Mouse (Mus musculus) neural tube, embryonic 11.5 days (tissue): ENCODE measurements around the gene Cyp2j6. TPM values are rescaled to one million over a fixed set of nuclear protein-coding genes. Genes with fewer than 3 reads are reported as not detected.
A peak's percentile ranks its signal among the peaks of the same experiment; 100 is the strongest.
"Not testable (repeated sequence)": the region's sequence is repeated elsewhere in the genome, so short reads cannot be mapped to it uniquely, and the experiment has no call there.

ENCODE experiments used
- ATAC-seq: fragments of 200-750 bp; cut with Nextera tagmentation; 2 replicates; pipeline ENCODE4 v1.8.0; 2017; ENCODE audit warnings: moderate number of reproducible peaks, mild to moderate bottlenecking, moderate TSS enrichment, moderate library complexity; ENCODE audit not compliant: insufficient read depth, low FRiP score, low TSS enrichment
- DNase-seq: peaks from one replicate; pipeline ENCODE4 v3.0.0-alpha.2; 2015; ENCODE audit warnings: low spot score
- H3K27ac ChIP-seq: fragments of 300-500 bp; sonication (generic); 2 replicates; pipeline ENCODE4 v1.5.1; 2014; ENCODE audit warnings: low read depth, mild to moderate bottlenecking, low read length
- H3K27me3 ChIP-seq: fragments of 300-500 bp; sonication (generic); 2 replicates; pipeline ENCODE4 v1.6.1; 2014; ENCODE audit warnings: mild to moderate bottlenecking, low read length, mixed read lengths; ENCODE audit not compliant: control insufficient read depth, insufficient read depth
- H3K36me3 ChIP-seq: fragments of 300-500 bp; sonication (generic); 2 replicates; pipeline ENCODE4 v1.6.1; 2014; ENCODE audit warnings: mild to moderate bottlenecking, low read length, moderate library complexity, mixed read lengths; ENCODE audit not compliant: control insufficient read depth, insufficient read depth
- H3K4me1 ChIP-seq: fragments of 300-500 bp; sonication (generic); 2 replicates; pipeline ENCODE4 v1.6.1; 2014; ENCODE audit warnings: low read length, mixed read lengths; ENCODE audit not compliant: control insufficient read depth, insufficient read depth
- H3K4me2 ChIP-seq: fragments of 300-500 bp; sonication (generic); 2 replicates; pipeline ENCODE4 v1.6.1; 2014; ENCODE audit warnings: low read depth, mild to moderate bottlenecking, moderate library complexity
- H3K4me3 ChIP-seq: fragments of 300-500 bp; sonication (generic); 2 replicates; pipeline ENCODE4 v1.5.1; 2014; ENCODE audit warnings: low read depth, low read length
- H3K9ac ChIP-seq: fragments of 300-500 bp; sonication (generic); 2 replicates; pipeline ENCODE4 v1.6.1; 2014; ENCODE audit warnings: mild to moderate bottlenecking, low read length
- H3K9me3 ChIP-seq: fragments of 300-500 bp; sonication (generic); 2 replicates; pipeline ENCODE4 v1.6.1; 2016; ENCODE audit warnings: low read length; ENCODE audit not compliant: control insufficient read depth
- WGBS: fragments of 180-500 bp; shearing (Covaris S2); extraction: QIAGEN DNeasy Blood & Tissue Kit; methylation state at CpG from one replicate; pipeline ENCODE4 v1.1.7; 2014; 5-methylcytosine and 5-hydroxymethylcytosine counted together
- polyA plus RNA-seq: library from polyadenylated mRNA; unstranded; fragments of >200 nt; fragmentation: Nextera tagmentation; extraction: Ambion mirVana; gene quantifications from 2 replicates; pipeline ENCODE4 v1.2.1, GENCODE M21; 2014

Gene Cyp2j6
- polyA plus RNA-seq: 4.9 and 5.3 TPM in 2 replicates

- peak; percentile 54 for DNase-seq
- H3K9ac ChIP-seq: peak within 1 kb of the TSS; percentile 77
- H3K36me3 ChIP-seq: no peaks in the 10 kb centered on the region
- no peaks in the 10 kb centered on the region for H3K9me3 ChIP-seq
- peak within 1 kb of the TSS; percentile 44 for H3K4me3 ChIP-seq
- no peaks in the 10 kb centered on the region for H3K4me1 ChIP-seq
- H3K27me3 ChIP-seq: no peaks in the 10 kb centered on the region
- ATAC-seq: peak; percentile 81
- H3K4me2 ChIP-seq: peak within 1 kb of the TSS; percentile 65
- H3K27ac ChIP-seq: no peak within 1 kb of the TSS
- whole genome bisulfite sequencing: 5% methylated on average over 16 of the region's 16 CpGs
Observed at GRCm38 (mm10) chr4:96553133-96553819, at the start of gene Cyp2j6. Gene Cyp2j6, minus strand, starts transcription at chr4:96553661.

DNA sequence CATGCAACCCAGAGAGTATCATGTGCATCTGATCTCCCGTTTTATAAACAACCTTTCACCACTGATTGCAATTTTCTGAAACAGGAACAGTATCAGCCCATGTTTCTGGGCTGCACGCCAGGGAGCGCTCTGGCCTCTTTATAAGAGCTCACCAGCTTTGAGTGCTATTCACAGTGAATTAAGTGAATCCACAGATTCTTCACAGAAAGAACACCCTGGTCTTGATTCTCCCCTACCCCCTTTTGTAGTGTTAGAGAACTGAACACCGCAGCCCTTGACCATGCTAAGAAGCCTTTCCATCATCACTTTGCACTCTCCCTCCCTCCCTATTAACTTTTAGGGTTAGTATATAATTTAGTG is 38.3 kb upstream of the Cyp2j6 start:
- Histone ChIP-seq H3K4me3 (no peak overlapping the region), H3K4me1 (no peaks in the 10 kb centered on the region), H3K27ac (no peak overlapping the region), H3K27me3 (no peaks in the 10 kb centered on the region), H3K9me3 (no peaks in the 10 kb centered on the region), H3K36me3 (no peaks in the 10 kb centered on the region), H3K9ac (no peak overlapping the region), H3K4me2 (no peak overlapping the region; the same call in 1 of the 2 replicates)
- ATAC-seq (peak; percentile 17; the same call in 1 of the 2 replicates), DNase-seq (peak; percentile 12)
- 52% methylated on average over 4 of the region's 4 CpGs for WGBS

DNA sequence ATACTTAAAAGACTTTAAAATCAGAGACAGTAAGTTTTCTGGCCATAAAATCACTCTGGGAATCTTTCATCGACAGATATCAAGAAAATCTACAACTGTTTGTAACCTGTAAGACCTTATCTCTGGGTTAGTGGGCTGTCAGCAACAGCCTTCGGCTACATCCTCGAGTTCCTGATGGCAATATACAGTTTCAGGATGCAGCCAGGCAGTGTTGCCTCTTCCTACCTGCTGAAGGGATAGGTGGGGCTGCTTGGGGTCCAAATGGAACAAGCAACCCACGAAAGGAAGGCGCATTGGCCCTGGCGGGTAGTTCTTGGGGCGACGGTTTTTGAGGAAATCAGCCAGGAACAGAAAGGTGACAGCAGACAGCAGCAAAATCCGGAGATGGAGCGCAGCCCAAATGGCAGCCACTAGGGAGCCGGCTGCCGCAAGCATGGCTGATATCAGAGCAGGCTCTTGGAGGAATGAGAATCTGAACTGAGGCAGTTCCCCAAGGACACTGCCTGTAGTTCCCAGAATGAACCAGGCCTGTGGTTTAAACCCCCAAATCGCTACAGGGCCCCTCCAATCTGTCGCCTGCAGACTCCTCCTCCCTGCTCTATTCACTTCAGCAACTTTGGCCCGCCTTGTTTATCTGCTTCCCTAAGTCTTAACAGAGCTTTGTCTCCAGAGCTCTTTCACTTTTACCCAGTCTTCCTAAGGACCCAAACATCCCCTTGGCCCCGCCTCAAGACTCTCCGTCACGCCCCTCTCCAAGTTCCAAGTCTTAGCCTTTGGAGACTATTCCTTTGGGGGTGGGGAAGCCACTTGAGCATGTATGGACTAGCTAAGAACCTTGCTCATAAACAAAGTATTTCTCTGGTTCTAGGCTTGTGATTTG is 37.7 kb upstream of the Cyp2j6 start, which contains the start of gene Cyp2j9:
Cyp2j9 (minus strand) TSS at position 668 of the 880 bp plus-strand sequence.
- Histone ChIP-seq H3K4me2 (peak within 1 kb of the TSS; percentile 45), H3K36me3 (no peaks in the 10 kb centered on the region), H3K9ac (peak within 1 kb of the TSS; percentile 29; the same call in 1 of the 2 replicates), H3K27ac (no peak within 1 kb of the TSS), H3K4me3 (peak within 1 kb of the TSS; percentile 19; the same call in 1 of the 2 replicates), H3K4me1 (no peaks in the 10 kb centered on the region), H3K9me3 (no peaks in the 10 kb centered on the region), H3K27me3 (no peaks in the 10 kb centered on the region)
- DNase-seq (peak; percentile 37), ATAC-seq (peak; percentile 58; the same call in 1 of the 2 replicates)
- whole genome bisulfite sequencing: 12% methylated on average over 18 of the region's 18 CpGs

DNA sequence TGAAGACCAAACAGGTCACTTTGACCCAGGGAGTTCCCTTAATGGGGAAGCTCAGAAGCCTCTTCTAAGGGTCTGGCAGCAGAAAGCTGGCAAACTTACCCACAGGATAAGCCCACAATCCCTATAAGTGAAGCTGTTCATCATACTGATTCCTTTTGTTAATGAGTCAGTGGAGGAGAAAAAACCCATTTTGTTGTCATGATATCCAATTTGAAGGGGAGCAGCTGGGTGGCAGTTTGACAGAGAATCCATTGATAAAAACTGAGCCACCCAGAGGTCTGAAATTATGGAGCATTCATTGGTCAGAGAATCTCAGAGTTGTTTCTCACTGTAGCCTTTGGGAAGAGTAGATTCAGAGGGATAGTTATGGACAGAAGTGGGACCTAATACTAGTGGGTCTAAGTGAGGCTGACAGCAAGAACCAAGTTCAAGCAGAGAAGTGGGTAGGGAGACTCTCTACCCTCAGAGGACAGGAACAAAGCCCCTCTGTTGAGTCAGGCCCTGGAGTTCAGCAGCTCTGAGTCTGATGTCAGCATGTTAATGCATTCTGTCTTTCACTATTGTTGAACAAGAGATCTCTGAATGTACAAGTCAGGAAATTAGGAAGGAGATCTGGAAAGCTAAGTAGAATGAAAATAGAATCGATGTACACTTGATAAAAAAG is 28.1 kb upstream of the Cyp2j6 start:
- ATAC-seq: no peak

GRCm38 (mm10) chr4:96580351-96580750 is 26.9 kb upstream of the Cyp2j6 start:
- H3K4me2 ChIP-seq, H3K9me3 ChIP-seq: not testable (repeated sequence)
- WGBS: 60% methylated on average over 6 of the region's 6 CpGs

More for the DNA sequence above, 28.1 kb upstream of the Cyp2j6 start:
- Histone ChIP-seq H3K4me1 (no peaks in the 10 kb centered on the region), H3K27me3 (no peaks in the 10 kb centered on the region), H3K27ac (no peak overlapping the region), H3K4me2 (no peak overlapping the region), H3K36me3 (no peaks in the 10 kb centered on the region), H3K9me3 (no peaks in the 10 kb centered on the region), H3K4me3 (no peak overlapping the region), H3K9ac (no peak overlapping the region)
- no peak for DNase-seq
- WGBS: 78% methylated on average over 1 of the region's 1 CpGs

GRCm38 (mm10) chr4:96569442-96569841 is 16.0 kb upstream of the Cyp2j6 start:
- no peaks in the 10 kb centered on the region for H3K36me3 ChIP-seq
- 72% methylated on average over 3 of the region's 3 CpGs for WGBS
- H3K4me1 ChIP-seq: no peaks in the 10 kb centered on the region
- H3K4me3 ChIP-seq: no peak overlapping the region
- DNase-seq (no peak), ATAC-seq (no peak)
- H3K27me3 ChIP-seq: no peaks in the 10 kb centered on the region
- H3K9me3 ChIP-seq: no peaks in the 10 kb centered on the region
- no peak overlapping the region for H3K27ac ChIP-seq
- H3K4me2 ChIP-seq: no peak overlapping the region
- no peak overlapping the region for H3K9ac ChIP-seq

More at GRCm38 (mm10) chr4:96580351-96580750, 26.9 kb upstream of the Cyp2j6 start:
- not testable (repeated sequence) for ATAC-seq, H3K27me3 ChIP-seq, H3K4me3 ChIP-seq, H3K4me1 ChIP-seq, DNase-seq, H3K9ac ChIP-seq, H3K36me3 ChIP-seq, H3K27ac ChIP-seq

DNA sequence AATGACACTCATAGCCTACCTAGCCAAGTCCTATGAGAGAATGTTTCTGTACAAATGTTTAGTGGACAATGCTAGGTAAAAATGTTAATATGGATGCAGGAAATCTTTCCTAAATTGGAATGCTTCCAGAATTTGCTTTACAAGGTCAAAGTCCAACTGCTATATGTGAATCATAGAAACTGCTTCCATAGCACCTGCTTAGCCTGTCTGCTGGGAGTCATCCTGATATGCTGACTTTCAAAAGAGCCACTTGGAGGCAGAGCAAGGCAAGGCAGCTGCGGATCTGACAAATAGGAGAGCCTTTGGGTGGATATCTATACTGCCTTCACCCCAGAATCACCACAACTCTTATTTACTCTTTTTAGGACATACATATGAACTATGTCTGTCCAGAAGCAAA is 14.5 kb upstream of the Cyp2j6 start:
- Histone ChIP-seq H3K4me1 (no peaks in the 10 kb centered on the region), H3K4me3 (no peak overlapping the region), H3K4me2 (no peak overlapping the region), H3K9ac (no peak overlapping the region), H3K27me3 (no peaks in the 10 kb centered on the region), H3K27ac (no peak overlapping the region), H3K9me3 (no peaks in the 10 kb centered on the region), H3K36me3 (no peaks in the 10 kb centered on the region)
- 79% methylated on average over 1 of the region's 1 CpGs for WGBS
- DNase-seq: no peak
- no peak for ATAC-seq

DNA sequence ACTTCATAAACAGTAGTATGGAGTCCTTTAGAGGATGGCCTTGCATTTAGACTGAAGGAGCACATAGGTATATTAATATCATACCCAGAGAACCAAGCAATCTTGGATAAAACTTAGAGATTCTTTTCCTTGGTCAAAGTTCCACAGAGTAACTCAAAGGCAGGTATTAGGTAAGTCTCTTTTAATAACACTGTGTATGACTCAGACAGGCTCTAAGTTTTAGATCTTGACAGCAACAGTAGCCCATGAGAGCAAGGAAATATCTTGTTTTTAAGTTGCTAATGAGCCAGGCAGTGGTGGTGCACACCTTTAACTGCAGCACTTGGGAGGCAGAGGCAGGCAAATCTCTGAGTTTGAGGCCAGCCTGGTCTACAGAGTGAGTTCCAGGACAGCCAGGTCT is 12.3 kb upstream of the Cyp2j6 start:
- H3K9me3 ChIP-seq: no peaks in the 10 kb centered on the region
- ATAC-seq: no peak
- no peaks in the 10 kb centered on the region for H3K27me3 ChIP-seq
- no peaks in the 10 kb centered on the region for H3K36me3 ChIP-seq
- H3K4me2 ChIP-seq: no peak overlapping the region
- H3K4me1 ChIP-seq: no peaks in the 10 kb centered on the region
- H3K4me3 ChIP-seq: no peak overlapping the region
- no peak for DNase-seq
- no peak overlapping the region for H3K27ac ChIP-seq
- no peak overlapping the region for H3K9ac ChIP-seq
